Mouse (Mus musculus) neutrophil, adult 59 days (primary cell): Measurements from ENCODE around the gene 1110012L19Rik. TPM values are rescaled to one million over a fixed set of nuclear protein-coding genes. Genes with fewer than 3 reads are reported as not detected.

Experiments
- total RNA-seq, 2 experiments: library from RNA; stranded (reverse); gene quantifications; 1 replicate in 1 of 2; 2 replicates in 1 of 2; pipeline ENCODE4 v1.2.4; 2023

The 1110012L19Rik gene
- 10 to 100 TPM in 1 of 2 experiments, 1 to 10 TPM in 1; 8.2 to 13.1 TPM for total RNA-seq

GRCm38 (mm10) chrX:70385276-70385961 is at the start of gene 1110012L19Rik:
Gene 1110012L19Rik (plus strand): TSS chrX:70385877.

DNA sequence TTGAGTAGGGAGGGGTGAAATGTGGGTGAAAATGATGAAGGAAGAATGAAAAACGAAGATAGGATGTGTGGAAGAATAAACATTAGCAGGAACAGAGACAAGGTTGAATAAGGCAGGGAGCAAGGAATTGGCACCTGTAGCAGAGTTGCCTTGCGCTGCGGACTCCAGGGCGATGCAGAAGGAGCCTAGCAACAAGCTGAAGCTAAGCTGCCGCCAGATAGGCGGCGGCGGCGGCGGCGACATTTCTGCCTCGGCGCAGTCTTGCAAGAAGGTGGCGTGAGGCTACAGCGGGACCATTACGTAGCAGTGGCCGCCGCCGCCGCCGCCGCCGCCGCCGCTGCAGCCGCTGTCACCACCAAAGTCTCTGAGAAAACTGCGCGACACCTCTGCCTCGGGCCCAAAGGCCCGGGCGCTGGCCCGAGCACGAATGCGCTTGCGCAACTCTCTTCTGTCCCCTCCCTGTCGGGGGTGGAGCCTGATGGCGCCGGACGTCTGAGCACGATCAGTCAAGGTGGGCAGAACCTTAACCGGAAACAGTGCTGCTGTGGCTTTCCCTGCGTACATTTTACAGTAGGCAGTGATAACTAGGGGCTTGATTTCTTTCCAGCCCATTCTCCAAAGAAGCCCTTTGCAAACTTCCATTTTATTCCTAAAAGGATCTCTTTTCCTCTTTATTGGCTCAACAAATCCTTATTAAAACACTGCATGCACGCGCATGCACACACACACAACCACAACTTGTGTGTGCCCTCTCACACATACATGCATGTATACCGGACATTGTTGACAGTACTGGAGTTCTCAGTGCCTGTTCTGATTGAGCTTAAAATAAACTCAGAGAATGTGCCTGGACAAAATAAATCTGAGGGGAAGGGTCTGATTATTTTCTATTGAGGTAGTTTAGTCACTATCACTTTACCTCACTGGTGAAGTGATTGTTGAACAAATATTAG is 20.7 kb upstream of the 1110012L19Rik start, which contains the start of gene Ids:
Gene Ids, minus strand, starts transcription at position 424 of the 953 bp plus-strand sequence.

Other genes with a start within 250 kb of the 1110012L19Rik start
- 10 to 100 TPM; 19.5 to 22.3 TPM for gene Ids, start 20.8 kb upstream of the 1110012L19Rik start, total RNA-seq
- 10 to 100 TPM; 15.3 to 22.7 TPM for gene Tmem185a, start 91.3 kb downstream of the 1110012L19Rik start, total RNA-seq